18 mouse cellular contexts compared by ENCODE assay signal in the genomic region with DNA sequence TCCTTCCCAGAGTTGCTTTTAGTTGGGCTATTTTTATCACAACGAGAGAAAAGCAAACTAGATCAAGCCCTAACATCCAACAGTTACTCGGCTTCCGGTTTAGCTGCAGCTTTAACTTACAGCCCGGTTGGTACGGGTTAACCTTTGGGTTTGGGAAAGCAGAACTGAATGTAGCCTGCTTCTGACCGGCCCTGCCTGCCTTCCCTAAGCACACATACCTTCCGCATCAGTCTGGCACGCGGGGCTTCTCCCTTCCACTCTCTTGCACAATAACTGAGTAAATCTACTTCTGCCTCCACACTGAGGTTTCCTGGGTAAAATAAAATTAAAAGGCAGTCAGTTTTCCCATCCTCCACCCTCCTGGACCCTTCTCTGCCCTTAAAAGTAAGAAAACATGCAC. TPM values are rescaled to one million over a fixed set of nuclear protein-coding genes. Genes with fewer than 3 reads are reported as not detected.
DNase-seq lines count a peak whose midpoint lies in the region; ATAC-seq lines count a peak whose summit lies in the region.
"Had no signal": no experiment of that assay in that cellular context is flagged by ENCODE, and none has a peak within 500 bp of the region (broad histone marks: within the 10 kb centered on the region; RNA-seq: fewer than 3 reads in every experiment).

No protein-coding gene starts in this region.

- H3K4me3 ChIP-seq in midbrain, embryonic 11.5 days (ENCODE audit: low read depth, low read length): no peak overlapping the region
- no peak overlapping the region for H3K4me3 ChIP-seq in midbrain, embryonic 13.5 days (replicated peaks)
- no peak overlapping the region for H3K4me3 ChIP-seq in midbrain, embryonic 10.5 days
- H3K4me3 ChIP-seq: embryonic facial prominence, embryonic 13.5 days had no signal

- no peak overlapping the region for H3K4me2 ChIP-seq in midbrain, embryonic 11.5 days
- no peak overlapping the region for H3K4me2 ChIP-seq in midbrain, embryonic 13.5 days (replicated peaks)
- H3K4me2 ChIP-seq: embryonic facial prominence, embryonic 13.5 days; heart, embryonic 11.5 days had no signal

- no peaks in the 10 kb centered on the region for H3K36me3 ChIP-seq in midbrain, embryonic 11.5 days (ENCODE audit: control insufficient read depth, insufficient read depth, low read length)
- H3K36me3 ChIP-seq in midbrain, embryonic 13.5 days: no peaks in the 10 kb centered on the region
- H3K36me3 ChIP-seq in midbrain, embryonic 10.5 days: no peaks in the 10 kb centered on the region

- DNase-seq in layer of hippocampus, adult 11-12 months (ENCODE audit: low spot score): peak; percentile 47
- no peak for DNase-seq in layer of hippocampus, adult 8-10 months (ENCODE audit: low spot score in 2 of 2)
- DNase-seq in midbrain, embryonic 11.5 days (ENCODE audit: low spot score, missing footprints): peak; percentile 1
- peak; percentile 64 for DNase-seq in lung, postnatal 36 days
- no peak for DNase-seq in ovary, postnatal 14 days (ENCODE audit: low spot score)
- DNase-seq in gastrocnemius, adult 8-10 months (ENCODE audit: low spot score in 2 of 2): no peak
- no peak for DNase-seq in midbrain, embryonic 10.5 days (ENCODE audit: low spot score)
- DNase-seq: adrenal gland, postnatal 25 days; cerebellum, adult 18-20 months; gastrocnemius, postnatal 14 days; heart, postnatal 4 days; midbrain, embryonic 14.5 days; right cerebral cortex, postnatal 25 days had no signal

- ATAC-seq in midbrain, embryonic 11.5 days (ENCODE audit: low FRiP score): no peak
- no peak for ATAC-seq in midbrain, embryonic 13.5 days
- ATAC-seq: activated CD4-positive, CD25-positive, alpha-beta regulatory T cell, adult 4 months had no signal

- H3K9ac ChIP-seq in midbrain, embryonic 11.5 days (ENCODE audit: low read length): no peak overlapping the region
- no peak overlapping the region for H3K9ac ChIP-seq in midbrain, embryonic 13.5 days (replicated peaks)
- H3K9ac ChIP-seq: embryonic facial prominence, embryonic 13.5 days; liver, embryonic 14.5 days had no signal

- WGBS in midbrain, embryonic 11.5 days: 95% methylated on average over 9 of the region's 9 CpGs
- WGBS in midbrain, embryonic 13.5 days: 95% methylated on average over 9 of the region's 9 CpGs
- WGBS in midbrain, embryonic 10.5 days: 95% methylated on average over 9 of the region's 9 CpGs

- H3K4me1 ChIP-seq in midbrain, embryonic 11.5 days (ENCODE audit: control insufficient read depth, insufficient read depth, low read length): no peaks in the 10 kb centered on the region
- H3K4me1 ChIP-seq in midbrain, embryonic 13.5 days (replicated peaks): no peaks in the 10 kb centered on the region
- H3K4me1 ChIP-seq in midbrain, embryonic 10.5 days: no peaks in the 10 kb centered on the region

- no peaks in the 10 kb centered on the region for H3K27me3 ChIP-seq in midbrain, embryonic 11.5 days (ENCODE audit: control insufficient read depth, insufficient read depth, low read length)
- H3K27me3 ChIP-seq in midbrain, embryonic 13.5 days: 0 out of 2 replicates have a peak, but pooled peaks cover 5% of the 10 kb centered on the region
- H3K27me3 ChIP-seq in midbrain, embryonic 10.5 days (ENCODE audit: low read depth, poor library complexity, severe bottlenecking): no peaks in the 10 kb centered on the region
- H3K27me3 ChIP-seq: embryonic facial prominence, embryonic 13.5 days had no signal

- no peak overlapping the region for H3K27ac ChIP-seq in midbrain, embryonic 11.5 days (ENCODE audit: low read depth, low read length)
- no peak overlapping the region for H3K27ac ChIP-seq in midbrain, embryonic 13.5 days
- H3K27ac ChIP-seq in midbrain, embryonic 10.5 days (replicated peaks): no peak overlapping the region
- H3K27ac ChIP-seq: embryonic facial prominence, embryonic 13.5 days; liver, embryonic 14.5 days had no signal

- H3K9me3 ChIP-seq in midbrain, embryonic 11.5 days (ENCODE audit: control insufficient read depth, low read length): no peaks in the 10 kb centered on the region
- no peaks in the 10 kb centered on the region for H3K9me3 ChIP-seq in midbrain, embryonic 13.5 days
- H3K9me3 ChIP-seq in midbrain, embryonic 10.5 days (replicated peaks): no peaks in the 10 kb centered on the region
- H3K9me3 ChIP-seq: embryonic facial prominence, embryonic 13.5 days had no signal

RNA-seq across cellular contexts. Expression of a gene that starts 17.3 kb away (rescaled TPM):
- 10 to 100 TPM; 25.3 to 35.0 (median 33.1) TPM for total RNA-seq in layer of hippocampus, adult 8-10 months (2022)
- polyA plus RNA-seq in midbrain, embryonic 11.5 days (2014; fragmentation: Nextera tagmentation; extraction: Ambion mirVana): 6.1 and 7.5 TPM in 2 replicates
- polyA plus RNA-seq in midbrain, embryonic 13.5 days (2015; fragmentation: Nextera tagmentation; extraction: Ambion mirVana): 6.5 and 8.2 TPM in 2 replicates
- total RNA-seq in gastrocnemius, adult 8-10 months (2022): under 1 TPM; 0.22 to 0.59 (median 0.36) TPM
- polyA plus RNA-seq in midbrain, embryonic 10.5 days (2016; fragmentation: Nextera tagmentation; extraction: Ambion mirVana): 5.9 and 6.1 TPM in 2 replicates

RNA-seq across cellular contexts. Expression of a gene that starts 33.6 kb away (rescaled TPM):
- total RNA-seq in layer of hippocampus, adult 8-10 months (2022): 10 to 100 TPM; 18.4 to 25.5 (median 21.9) TPM
- 33.3 and 34.0 TPM in 2 replicates for polyA plus RNA-seq in midbrain, embryonic 11.5 days (2014; fragmentation: Nextera tagmentation; extraction: Ambion mirVana)
- 20.4 and 24.3 TPM in 2 replicates for polyA plus RNA-seq in midbrain, embryonic 13.5 days (2015; fragmentation: Nextera tagmentation; extraction: Ambion mirVana)
- 10 to 100 TPM; 17.6 to 22.3 (median 20.1) TPM for total RNA-seq in gastrocnemius, adult 8-10 months (2022)
- 26.8 and 28.2 TPM in 2 replicates for polyA plus RNA-seq in midbrain, embryonic 10.5 days (2016; fragmentation: Nextera tagmentation; extraction: Ambion mirVana)

Comparison
In these comparisons a context has a peak if more than half of its experiments do, and no peak if none do; other contexts are left out.
1. DNase-seq: peak in layer of hippocampus, adult 11-12 months (single experiment), midbrain, embryonic 11.5 days (single experiment) and lung, postnatal 36 days (single experiment); none in layer of hippocampus, adult 8-10 months (0 of 2), ovary, postnatal 14 days (single experiment), gastrocnemius, adult 8-10 months (0 of 2) and midbrain, embryonic 10.5 days (single experiment).